Mouse (Mus musculus) lung, postnatal 4 days (tissue): ENCODE results near the gene Pex6.

Experiments used
- DNase-seq, 2 experiments: peaks; one replicate each; pipeline ENCODE4 v3.0.0; 2021

The Pex6 gene

GRCm38 (mm10) chr17:46702100-46702499 is 9.2 kb upstream of the Pex6 start:
- DNase-seq = no peak

- DNase-seq = no peak
Observed at GRCm38 (mm10) chr17:46702506-46702905, 8.8 kb upstream of the Pex6 start.

- DNase-seq = no peak
Observed at GRCm38 (mm10) chr17:46703971-46704886, 7.0 kb upstream of the Pex6 start.

GRCm38 (mm10) chr17:46704887-46705835 is 6.1 kb upstream of the Pex6 start, which contains the start of gene Ppp2r5d:
Ppp2r5d (minus strand) TSS chr17:46705111.
- peak; percentile 98 for DNase-seq

GRCm38 (mm10) chr17:46706375-46707089 is 4.7 kb upstream of the Pex6 start:
- no peak for DNase-seq

GRCm38 (mm10) chr17:46711612-46712271 is 479 bp downstream of the Pex6 start:
- DNase-seq = peak; percentile 58 to 68

- DNase-seq = no peak
Observed at GRCm38 (mm10) chr17:46712442-46712841, 1.2 kb downstream of the Pex6 start.

GRCm38 (mm10) chr17:46713849-46714248 is 2.6 kb downstream of the Pex6 start:
- no peak for DNase-seq

- DNase-seq = no peak
Observed at GRCm38 (mm10) chr17:46714756-46715481, 3.7 kb downstream of the Pex6 start.

- DNase-seq = no peak
Observed at GRCm38 (mm10) chr17:46721077-46721476, 9.8 kb downstream of the Pex6 start.

GRCm38 (mm10) chr17:46724477-46725084 is 13.3 kb downstream of the Pex6 start:
- no peak for DNase-seq

- DNase-seq = peak in 1 of 2 experiments; percentile 55
Observed at GRCm38 (mm10) chr17:46725273-46725672, 14.0 kb downstream of the Pex6 start.

GRCm38 (mm10) chr17:46725731-46726645 is 14.7 kb downstream of the Pex6 start:
- DNase-seq = no peak

GRCm38 (mm10) chr17:46727271-46727670 is 16.0 kb downstream of the Pex6 start:
- no peak for DNase-seq

- DNase-seq = peak in 1 of 2 experiments; percentile 60
Observed at GRCm38 (mm10) chr17:46728021-46728420, 16.8 kb downstream of the Pex6 start.

GRCm38 (mm10) chr17:46728496-46728895 is 17.2 kb downstream of the Pex6 start:
- DNase-seq = no peak

GRCm38 (mm10) chr17:46728904-46729318 is 17.6 kb downstream of the Pex6 start, which contains the start of gene Gnmt:
Gnmt (minus strand) TSS chr17:46729168.
- DNase-seq = peak; percentile 57 to 77

- no peak for DNase-seq
Observed at GRCm38 (mm10) chr17:46734055-46734454, 22.8 kb downstream of the Pex6 start.

GRCm38 (mm10) chr17:46735287-46735686 is 24.0 kb downstream of the Pex6 start:
- DNase-seq = no peak

- DNase-seq = peak in 1 of 2 experiments; percentile 48
Observed at GRCm38 (mm10) chr17:46736160-46736559, 24.9 kb downstream of the Pex6 start.
